Mouse (Mus musculus): Measurements from ENCODE around the gene Gpn1. TPM values are rescaled to one million over a fixed set of nuclear protein-coding genes. Genes with fewer than 3 reads are reported as not detected.

Gene Gpn1
- 25.9 and 26.0 TPM in 2 replicates for polyA plus RNA-seq (2015; fragmentation: Nextera tagmentation; extraction: Ambion mirVana)

DNA sequence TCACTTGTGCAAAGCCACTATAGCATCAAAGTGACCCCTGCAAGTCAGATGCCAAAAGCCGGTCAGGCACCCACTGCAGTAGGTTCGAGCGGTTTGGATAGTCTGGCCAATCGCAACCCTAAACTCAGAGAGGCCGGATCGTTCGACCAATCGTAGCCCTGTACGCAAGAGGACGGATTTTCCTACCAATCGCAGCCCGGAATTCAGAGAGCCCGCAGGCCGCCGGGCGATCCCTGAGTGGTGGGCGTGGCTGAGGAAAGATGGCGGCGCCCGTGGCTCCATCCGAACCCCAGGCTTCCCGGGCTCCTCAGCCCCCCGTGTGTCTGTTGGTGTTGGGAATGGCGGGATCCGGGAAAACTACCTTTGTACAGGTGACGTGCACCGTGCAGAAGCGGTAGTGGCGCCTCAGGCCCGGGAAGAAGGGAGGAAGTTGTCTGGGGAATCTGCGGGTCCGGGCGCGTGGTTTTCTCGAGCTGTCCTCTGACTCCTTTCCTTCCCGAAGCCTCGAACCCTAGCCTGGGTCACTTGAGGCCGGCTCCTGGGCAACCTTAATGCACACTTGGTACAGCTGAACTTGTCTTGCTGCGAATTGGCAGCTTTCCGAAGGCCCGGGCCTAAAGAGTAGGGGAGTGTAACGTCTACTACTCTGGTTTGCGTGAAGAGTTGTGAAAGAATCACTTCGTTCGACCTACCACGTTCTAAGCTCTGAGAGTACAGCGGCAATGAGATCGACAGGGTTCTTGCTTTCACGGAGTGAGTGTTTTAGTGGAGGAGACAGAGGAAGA, at the start of gene Gpn1:
TSS of gene Gpn1 (plus strand) at position 229 of the 785 bp plus-strand sequence.

DNA sequence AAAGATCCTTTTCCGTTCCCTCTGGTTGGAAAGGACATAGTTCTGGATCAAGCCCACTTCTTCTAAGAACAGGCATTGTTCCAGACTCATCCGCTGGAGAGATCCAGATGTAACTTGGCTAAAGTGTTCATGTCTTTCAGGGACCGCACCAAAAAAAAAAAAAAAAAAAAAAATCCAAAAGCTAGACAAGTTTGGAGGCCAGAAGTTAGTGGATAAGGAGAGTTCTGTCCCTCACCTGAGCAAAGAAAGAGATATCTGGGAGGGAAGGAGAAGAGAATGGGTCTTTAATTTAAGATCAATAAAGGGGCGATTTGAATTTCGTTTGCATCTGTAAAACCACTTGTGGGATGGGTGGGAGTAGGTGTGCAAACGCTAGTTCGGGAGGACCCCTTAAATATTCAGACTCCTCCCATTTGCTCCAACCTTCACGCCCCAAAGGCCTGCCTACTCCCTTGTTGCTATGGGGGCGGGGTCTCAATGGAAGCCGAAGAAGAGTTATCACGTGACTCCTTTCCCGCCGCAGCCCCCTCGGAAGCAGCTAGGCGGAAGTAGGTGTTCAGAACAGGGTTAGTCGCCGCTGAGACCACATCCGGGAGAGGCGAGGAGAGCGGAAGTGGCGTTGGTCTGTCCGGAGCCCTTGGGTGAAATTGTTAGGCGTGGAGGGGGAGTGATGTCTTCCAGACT, 42.5 kb upstream of the Gpn1 start, which contains the start of gene Zfp512:
TSS of gene Zfp512 (plus strand) at position 554 of the 684 bp plus-strand sequence.

DNA sequence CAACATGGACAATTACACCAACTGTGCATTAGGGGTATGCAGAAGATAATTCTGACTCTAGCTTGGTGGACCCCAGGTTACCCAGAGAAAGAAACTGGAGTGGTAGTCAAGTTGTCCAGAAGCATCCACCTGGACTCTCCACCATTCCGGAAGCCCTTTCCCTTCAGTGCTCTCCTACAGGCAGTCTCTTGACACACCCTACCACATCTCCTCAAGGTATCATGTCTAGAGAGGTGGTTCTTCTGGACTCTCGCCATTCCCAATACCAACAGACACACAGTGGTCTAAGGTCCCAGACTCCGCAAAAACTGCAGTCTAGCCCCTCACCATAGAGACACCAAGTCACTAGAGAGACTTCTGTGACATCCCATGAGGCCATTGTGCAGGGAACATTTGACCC, 9.1 kb upstream of the Gpn1 start, which contains the start of gene 4930548H24Rik:
TSS of gene 4930548H24Rik (plus strand) at position 301 of the 400 bp plus-strand sequence.

DNA sequence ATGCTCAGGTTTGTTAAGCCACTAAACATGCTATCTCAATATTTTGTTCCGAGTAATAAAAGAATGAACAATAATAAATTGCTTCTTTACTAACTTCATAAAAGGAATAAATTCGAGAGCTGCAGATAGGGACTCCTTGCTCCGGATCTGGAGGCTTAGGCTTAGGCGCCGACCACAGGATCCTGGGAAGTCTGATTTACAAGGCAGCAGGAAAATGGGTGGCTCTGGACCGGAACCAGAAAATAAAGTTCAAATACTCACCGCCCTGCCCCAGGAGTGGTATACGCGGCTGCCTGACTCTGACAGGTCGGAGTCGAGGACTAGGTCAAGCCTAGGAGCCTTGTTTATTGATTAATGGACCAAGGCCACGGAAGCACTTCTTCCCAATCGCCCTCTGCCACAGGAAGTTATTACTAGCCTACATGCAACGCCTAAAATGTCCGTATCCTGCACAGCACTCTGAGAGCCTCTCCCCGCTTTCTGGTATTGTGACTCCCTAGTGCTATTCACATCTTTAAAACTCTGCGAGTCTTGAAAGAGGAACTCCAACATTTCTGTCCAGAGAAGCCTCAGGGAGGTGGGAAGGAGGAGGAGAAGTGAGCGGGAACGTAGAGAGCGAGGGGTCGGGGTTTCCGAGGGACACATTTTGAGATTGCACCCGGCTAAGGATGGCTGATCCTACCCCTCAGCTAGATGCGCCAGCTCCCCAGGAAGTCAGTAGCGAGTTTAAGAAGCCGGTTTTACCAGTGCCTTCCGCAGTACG, 32.0 kb downstream of the Gpn1 start, which contains the start of gene Slc4a1ap:
TSS of gene Slc4a1ap (plus strand) at position 642 of the 763 bp plus-strand sequence.

DNA sequence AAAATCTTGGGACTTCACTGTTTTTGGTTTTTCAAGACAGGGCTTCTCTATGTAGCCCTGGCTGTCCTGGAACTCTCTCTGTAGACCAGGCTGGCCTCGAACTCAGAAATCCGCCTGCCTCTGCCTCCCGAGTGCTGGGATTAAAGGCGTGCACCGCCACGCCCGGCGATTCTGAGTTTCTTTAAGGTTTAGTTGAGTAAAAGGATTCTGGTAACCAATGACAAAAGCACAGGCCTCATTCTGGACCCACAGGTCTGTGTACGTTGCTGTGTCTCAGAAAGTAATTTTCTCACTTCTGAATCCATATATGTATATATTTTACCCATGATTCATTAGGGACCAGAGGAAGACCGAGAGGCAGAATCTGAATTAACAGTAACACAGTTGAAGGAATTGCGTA, 33.2 kb downstream of the Gpn1 start, which contains the start of gene Supt7l:
TSS of gene Supt7l (minus strand) at position 101 of the 400 bp plus-strand sequence.

Other genes starting within 250 kb of the Gpn1 start
- gene Krtcap3, start 243.1 kb upstream of the Gpn1 start, polyA plus RNA-seq (2015; fragmentation: Nextera tagmentation; extraction: Ambion mirVana) = 30.7 and 32.7 TPM in 2 replicates
- 9.7 and 12.7 TPM in 2 replicates for gene Ift172, start 203.6 kb upstream of the Gpn1 start, polyA plus RNA-seq (2015; fragmentation: Nextera tagmentation; extraction: Ambion mirVana)
- gene Fndc4, start 198.7 kb upstream of the Gpn1 start, polyA plus RNA-seq (2015; fragmentation: Nextera tagmentation; extraction: Ambion mirVana) = 12.9 and 13.2 TPM in 2 replicates
- gene Gckr, start 197.3 kb upstream of the Gpn1 start, polyA plus RNA-seq (2015; fragmentation: Nextera tagmentation; extraction: Ambion mirVana) = 0.11 TPM in 1 of 2 replicates, not detected in the other
- 16.1 and 17.2 TPM in 2 replicates for gene Zfp512, start 42.3 kb upstream of the Gpn1 start, polyA plus RNA-seq (2015; fragmentation: Nextera tagmentation; extraction: Ambion mirVana)
- gene 4930548H24Rik, start 9.0 kb upstream of the Gpn1 start, polyA plus RNA-seq (2015; fragmentation: Nextera tagmentation; extraction: Ambion mirVana) = not detected in 2 replicates
- gene Slc4a1ap, start 32.3 kb downstream of the Gpn1 start, polyA plus RNA-seq (2015; fragmentation: Nextera tagmentation; extraction: Ambion mirVana) = 17.3 and 20.0 TPM in 2 replicates
- 13.3 and 13.4 TPM in 2 replicates for gene Supt7l, start 33.1 kb downstream of the Gpn1 start, polyA plus RNA-seq (2015; fragmentation: Nextera tagmentation; extraction: Ambion mirVana)
- gene Mrpl33, start 102.2 kb downstream of the Gpn1 start, polyA plus RNA-seq (2015; fragmentation: Nextera tagmentation; extraction: Ambion mirVana) = 490 and 531 TPM in 2 replicates
- 1.8 and 2.8 TPM in 2 replicates for gene Rbks, start 202.9 kb downstream of the Gpn1 start, polyA plus RNA-seq (2015; fragmentation: Nextera tagmentation; extraction: Ambion mirVana)
- gene Babam2, start 202.9 kb downstream of the Gpn1 start, polyA plus RNA-seq (2015; fragmentation: Nextera tagmentation; extraction: Ambion mirVana) = 49.7 and 60.4 TPM in 2 replicates

Data from urinary bladder, postnatal 0 days (tissue).